Mouse (Mus musculus) lung, postnatal 36 days (tissue): Measurements from ENCODE around the gene Olfr113.
"Not testable (repeated sequence)": the region's sequence is repeated elsewhere in the genome, so short reads cannot be mapped to it uniquely, and the experiment has no call there.

Experiments used
- DNase-seq: peaks from one replicate; pipeline ENCODE4 v3.0.0; 2022; ENCODE audit warnings: mixed read lengths

Gene Olfr113

GRCm38 (mm10) chr17:37577563-37577962 lies at the start of gene Olfr113:
Gene Olfr113 (minus strand): TSS chr17:37577663.
- no peak for DNase-seq

- no peak for DNase-seq
Measured at GRCm38 (mm10) chr17:37627009-37627408, 49.5 kb upstream of the Olfr113 start, which contains the start of the genes Olfr115 and Olfr116. Gene Olfr115 (minus strand): TSS chr17:37627109. Gene Olfr116 (minus strand): TSS chr17:37627199.

GRCm38 (mm10) chr17:37592643-37593042 lies 15.2 kb upstream of the Olfr113 start, which contains the start of gene Olfr114:
Gene Olfr114 (minus strand): TSS chr17:37592743.
- DNase-seq: no peak

GRCm38 (mm10) chr17:37569351-37569750 lies 8.1 kb downstream of the Olfr113 start, which contains the start of gene Olfr112:
Gene Olfr112 (minus strand): TSS chr17:37569451.
- no peak for DNase-seq

GRCm38 (mm10) chr17:37558913-37559615 lies 18.4 kb downstream of the Olfr113 start:
- no peak for DNase-seq

GRCm38 (mm10) chr17:37543800-37544435 lies 33.5 kb downstream of the Olfr113 start:
- DNase-seq: no peak

GRCm38 (mm10) chr17:37541454-37542119 lies 35.9 kb downstream of the Olfr113 start:
- DNase-seq: no peak

GRCm38 (mm10) chr17:37538416-37538815 lies 39.0 kb downstream of the Olfr113 start:
- not testable (repeated sequence) for DNase-seq

GRCm38 (mm10) chr17:37535173-37535572 lies 42.3 kb downstream of the Olfr113 start:
- no peak for DNase-seq

GRCm38 (mm10) chr17:37525427-37525826 lies 52.0 kb downstream of the Olfr113 start:
- DNase-seq: peak; percentile 8

- DNase-seq: peak; percentile 10
Measured at GRCm38 (mm10) chr17:37524612-37525011, 52.9 kb downstream of the Olfr113 start.
